Mouse (Mus musculus): ENCODE measurements around the gene Narfl. TPM values are rescaled to one million over a fixed set of nuclear protein-coding genes. Genes with fewer than 3 reads are reported as not detected.

Gene Narfl
- polyA plus RNA-seq, 1 experiment: 12.7 TPM

- Histone ChIP-seq H3K4me3 (replicated peaks) (peak overlapping the region; percentile 87), H3K4me1 (peaks cover 24% of the 10 kb centered on the region), H3K27me3 (replicated peaks) (peaks cover 86% of the 10 kb centered on the region), H3K9me3 (no peaks in the 10 kb centered on the region), H3K36me3 (replicated peaks; ENCODE audit: low read length) (no peaks in the 10 kb centered on the region)
- TF ChIP-seq GATA1 (IDR thresholded peaks at IDR 0.05; ENCODE audit: borderline replicate concordance, low read length) (no peak), FLI1 (IDR thresholded peaks at IDR 0.05; ENCODE audit: low read length) (no peak)
Measured at GRCm38 (mm10) chr17:25809606-25810340, 36.2 kb downstream of the Narfl start.

- TF ChIP-seq FLI1 (IDR thresholded peaks at IDR 0.05; ENCODE audit: low read length) (no peak), GATA1 (IDR thresholded peaks at IDR 0.05; ENCODE audit: borderline replicate concordance, low read length) (no peak)
- peaks cover 88% of the 10 kb centered on the region for H3K27me3 ChIP-seq (replicated peaks)
- peaks cover 24% of the 10 kb centered on the region for H3K4me1 ChIP-seq
- no peaks in the 10 kb centered on the region for H3K9me3 ChIP-seq
- no peak overlapping the region for H3K4me3 ChIP-seq (replicated peaks)
- no peaks in the 10 kb centered on the region for H3K36me3 ChIP-seq (replicated peaks; ENCODE audit: low read length)
Measured at GRCm38 (mm10) chr17:25810890-25811289, 37.3 kb downstream of the Narfl start.

GRCm38 (mm10) chr17:25813471-25813870, 39.9 kb downstream of the Narfl start:
- H3K4me1 ChIP-seq: peaks cover 26% of the 10 kb centered on the region
- H3K27me3 ChIP-seq (replicated peaks): peaks cover 95% of the 10 kb centered on the region
- no peaks in the 10 kb centered on the region for H3K9me3 ChIP-seq
- no peak overlapping the region for H3K4me3 ChIP-seq (replicated peaks)
- H3K36me3 ChIP-seq (replicated peaks; ENCODE audit: low read length): no peaks in the 10 kb centered on the region
- no peak for TF ChIP-seq GATA1 (IDR thresholded peaks at IDR 0.05; ENCODE audit: borderline replicate concordance, low read length)
- no peak for TF ChIP-seq FLI1 (IDR thresholded peaks at IDR 0.05; ENCODE audit: low read length)

GRCm38 (mm10) chr17:25817662-25818061, 44.1 kb downstream of the Narfl start:
- Histone ChIP-seq H3K36me3 (replicated peaks; ENCODE audit: low read length) (no peaks in the 10 kb centered on the region), H3K27me3 (replicated peaks) (peaks cover 84% of the 10 kb centered on the region), H3K9me3 (no peaks in the 10 kb centered on the region), H3K4me1 (peaks cover 29% of the 10 kb centered on the region), H3K4me3 (replicated peaks) (no peak overlapping the region)
- TF ChIP-seq GATA1 (IDR thresholded peaks at IDR 0.05; ENCODE audit: borderline replicate concordance, low read length) (no peak), FLI1 (IDR thresholded peaks at IDR 0.05; ENCODE audit: low read length) (no peak)

GRCm38 (mm10) chr17:25818851-25819780, 45.5 kb downstream of the Narfl start:
- no peak for TF ChIP-seq GATA1 (IDR thresholded peaks at IDR 0.05; ENCODE audit: borderline replicate concordance, low read length)
- no peak for TF ChIP-seq FLI1 (IDR thresholded peaks at IDR 0.05; ENCODE audit: low read length)
- Histone ChIP-seq H3K27me3 (replicated peaks) (peaks cover 71% of the 10 kb centered on the region), H3K4me3 (replicated peaks) (peak overlapping the region; percentile 87), H3K4me1 (peaks cover 31% of the 10 kb centered on the region), H3K36me3 (replicated peaks; ENCODE audit: low read length) (no peaks in the 10 kb centered on the region), H3K9me3 (no peaks in the 10 kb centered on the region)

- H3K4me1 ChIP-seq: peaks cover 70% of the 10 kb centered on the region
- TF ChIP-seq FLI1 (IDR thresholded peaks at IDR 0.05; ENCODE audit: low read length): peak; percentile 93
- no peak for TF ChIP-seq GATA1 (IDR thresholded peaks at IDR 0.05; ENCODE audit: borderline replicate concordance, low read length)
- H3K4me3 ChIP-seq (replicated peaks): peak within 1 kb of the TSS; percentile 96
- peaks cover 31% of the 10 kb centered on the region for H3K27me3 ChIP-seq (replicated peaks)
- no peaks in the 10 kb centered on the region for H3K9me3 ChIP-seq
- peaks cover 38% of the 10 kb centered on the region for H3K36me3 ChIP-seq (replicated peaks; ENCODE audit: low read length)
Measured at GRCm38 (mm10) chr17:25823452-25823851, 49.9 kb downstream of the Narfl start, which contains the start of gene Wdr24. Gene Wdr24 (plus strand): TSS chr17:25823627.

- peak overlapping the region; percentile 96 for H3K4me3 ChIP-seq (replicated peaks)
- peaks cover 72% of the 10 kb centered on the region for H3K4me1 ChIP-seq
- TF ChIP-seq GATA1 (IDR thresholded peaks at IDR 0.05; ENCODE audit: borderline replicate concordance, low read length) (no peak), FLI1 (IDR thresholded peaks at IDR 0.05; ENCODE audit: low read length) (no peak)
Measured at GRCm38 (mm10) chr17:25824362-25825142, 51.0 kb downstream of the Narfl start.

GRCm38 (mm10) chr17:25825311-25825710, 51.7 kb downstream of the Narfl start:
- Histone ChIP-seq H3K4me1 (peaks cover 73% of the 10 kb centered on the region), H3K4me3 (replicated peaks) (peak overlapping the region; percentile 46), H3K9me3 (no peaks in the 10 kb centered on the region), H3K27me3 (replicated peaks) (peaks cover 12% of the 10 kb centered on the region), H3K36me3 (replicated peaks; ENCODE audit: low read length) (peaks cover 49% of the 10 kb centered on the region)
- TF ChIP-seq FLI1 (IDR thresholded peaks at IDR 0.05; ENCODE audit: low read length) (no peak), GATA1 (IDR thresholded peaks at IDR 0.05; ENCODE audit: borderline replicate concordance, low read length) (no peak)

More at GRCm38 (mm10) chr17:25824362-25825142, 51.0 kb downstream of the Narfl start:
- H3K27me3 ChIP-seq (replicated peaks): peaks cover 20% of the 10 kb centered on the region
- peaks cover 42% of the 10 kb centered on the region for H3K36me3 ChIP-seq (replicated peaks; ENCODE audit: low read length)
- H3K9me3 ChIP-seq: no peaks in the 10 kb centered on the region

- peaks cover 80% of the 10 kb centered on the region for H3K4me1 ChIP-seq
- H3K36me3 ChIP-seq (replicated peaks; ENCODE audit: low read length): peaks cover 57% of the 10 kb centered on the region
- TF ChIP-seq GATA1 (IDR thresholded peaks at IDR 0.05; ENCODE audit: borderline replicate concordance, low read length): no peak
- TF ChIP-seq FLI1 (IDR thresholded peaks at IDR 0.05; ENCODE audit: low read length): no peak
Measured at GRCm38 (mm10) chr17:25825984-25826570, 52.5 kb downstream of the Narfl start.

More at GRCm38 (mm10) chr17:25825984-25826570, 52.5 kb downstream of the Narfl start:
- Histone ChIP-seq H3K9me3 (no peaks in the 10 kb centered on the region), H3K27me3 (replicated peaks) (peaks cover 6% of the 10 kb centered on the region), H3K4me3 (replicated peaks) (peak overlapping the region; percentile 53)

Measured in megakaryocyte, embryonic 14.5 days (primary cell).